Mouse (Mus musculus) kidney, adult 8-10 months (tissue): ENCODE measurements around the gene Gm17604.

Source experiments
- DNase-seq, 2 experiments: peaks; one replicate each; pipeline ENCODE4 v3.0.0; 2022

Gm17604 gene

DNA sequence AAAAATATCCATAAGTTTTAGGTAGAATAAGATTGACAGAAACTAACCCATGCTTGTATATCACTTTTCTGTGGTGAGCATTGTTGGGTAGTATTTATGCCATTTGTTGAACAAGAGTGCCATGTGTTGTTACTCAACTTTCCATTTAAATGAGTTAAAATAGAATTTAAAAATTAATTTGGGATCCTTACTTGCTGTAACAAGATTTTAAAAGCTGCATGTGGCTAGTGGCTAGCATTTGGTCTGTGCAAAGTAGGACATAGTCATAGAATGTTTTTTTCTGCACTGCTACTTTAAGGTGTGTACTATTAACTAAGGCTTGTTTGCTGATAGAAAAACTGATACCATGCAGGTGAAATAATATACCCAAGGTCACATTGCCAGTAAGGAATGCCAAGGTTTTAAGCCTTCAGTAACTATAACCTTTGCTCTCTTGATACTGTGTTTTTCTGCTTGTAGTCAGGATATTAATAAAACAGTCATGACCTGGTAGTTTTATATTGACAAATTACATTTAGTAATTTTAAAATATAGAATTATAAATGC is at the start of gene Gm17604:
TSS of gene Gm17604 (minus strand) at position 51 of the 546 bp plus-strand sequence.
- no peak for DNase-seq

DNA sequence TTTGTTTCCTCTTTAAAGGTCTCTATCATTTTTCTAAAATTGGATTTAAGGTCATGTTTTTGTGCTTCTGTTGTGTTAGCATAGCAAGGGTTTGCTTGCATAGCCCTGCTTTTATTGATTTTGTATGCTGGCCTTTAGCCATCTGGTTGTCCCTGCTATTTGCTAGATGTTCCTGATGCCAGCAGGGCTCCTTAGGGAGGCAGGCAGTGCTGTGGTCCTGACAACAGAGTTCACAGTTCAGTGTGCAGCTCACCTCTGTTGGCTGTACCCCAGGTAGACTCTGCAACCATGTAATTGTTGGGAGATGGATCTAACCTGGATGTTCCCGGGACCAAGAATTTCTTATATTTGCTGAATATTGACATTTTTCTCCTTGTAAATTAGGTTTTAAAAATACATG is 45.3 kb upstream of the Gm17604 start:
- DNase-seq, result no peak

DNA sequence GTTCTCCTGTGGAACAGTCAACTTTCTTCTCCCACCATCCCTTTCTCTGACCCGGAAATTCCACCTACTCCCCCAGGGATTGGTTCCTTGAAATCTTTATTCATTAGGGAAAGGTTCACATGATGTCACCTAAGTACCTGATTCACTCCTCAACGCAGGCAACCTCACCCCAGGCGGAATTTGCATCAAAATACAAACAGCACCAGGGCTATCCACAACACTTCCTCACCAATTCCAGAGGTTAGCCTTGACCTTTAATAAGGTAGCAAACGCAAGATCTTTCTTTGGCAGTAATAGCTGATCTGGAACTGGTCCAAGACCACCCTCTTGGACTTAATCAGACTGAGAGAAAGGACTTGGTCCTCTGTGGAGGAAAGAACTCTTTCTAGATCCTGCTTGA is 1.5 kb downstream of the Gm17604 start:
- DNase-seq, result no peak

DNA sequence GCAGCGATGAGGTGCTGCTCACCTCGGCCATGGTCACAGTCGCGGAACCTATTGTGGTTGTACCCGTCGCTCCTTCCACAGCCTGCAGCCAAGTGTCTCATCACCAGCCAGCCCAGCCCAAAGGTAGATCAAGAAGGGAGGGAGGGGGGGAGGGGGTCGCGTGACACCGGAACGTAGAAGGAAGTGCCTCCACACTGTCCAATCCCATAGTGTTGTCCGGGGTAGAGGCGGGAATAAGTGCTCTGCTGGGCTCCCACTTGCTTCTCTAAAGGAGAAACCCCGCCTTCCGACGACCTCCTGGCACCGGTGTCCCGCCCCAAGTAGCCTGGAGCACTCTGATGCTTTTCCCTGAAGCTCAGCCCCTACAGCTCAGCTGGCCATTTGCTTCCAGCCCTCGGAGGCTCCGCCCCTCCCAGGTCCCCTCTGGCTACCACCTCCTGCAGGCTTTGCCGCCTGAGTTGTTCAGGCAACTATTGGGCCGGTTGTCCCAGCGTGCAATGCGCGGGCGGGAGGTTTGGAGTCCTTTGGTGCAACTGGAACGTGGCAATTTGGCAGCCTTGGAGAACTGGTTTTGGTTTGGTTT is 24.3 kb downstream of the Gm17604 start, which contains the start of the genes Mospd2 and Fancb:
TSS of gene Mospd2 (minus strand) at position 183 of the 583 bp plus-strand sequence.
TSS of gene Fancb (plus strand) at position 400 of the 583 bp plus-strand sequence.
- DNase-seq, result peak; percentile 93 to 95

DNA sequence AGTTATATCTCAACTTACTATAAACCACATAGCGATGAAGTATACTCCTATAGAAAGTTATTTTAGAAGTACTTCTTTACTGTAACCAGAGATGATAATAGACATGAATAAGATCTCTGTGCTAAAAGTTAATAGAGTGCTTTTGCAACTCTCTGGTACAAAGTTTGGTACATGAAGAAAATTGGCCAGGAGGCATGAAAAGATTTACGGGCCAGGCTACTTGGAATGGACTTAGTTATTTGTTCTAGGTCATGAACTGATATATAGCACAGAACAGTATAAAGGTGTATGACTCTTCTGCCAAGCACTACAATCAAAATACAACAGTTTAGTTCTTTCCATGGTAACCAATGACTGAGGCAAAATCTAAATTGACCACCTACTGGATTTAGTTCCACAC is 25.8 kb downstream of the Gm17604 start:
- DNase-seq, result no peak

DNA sequence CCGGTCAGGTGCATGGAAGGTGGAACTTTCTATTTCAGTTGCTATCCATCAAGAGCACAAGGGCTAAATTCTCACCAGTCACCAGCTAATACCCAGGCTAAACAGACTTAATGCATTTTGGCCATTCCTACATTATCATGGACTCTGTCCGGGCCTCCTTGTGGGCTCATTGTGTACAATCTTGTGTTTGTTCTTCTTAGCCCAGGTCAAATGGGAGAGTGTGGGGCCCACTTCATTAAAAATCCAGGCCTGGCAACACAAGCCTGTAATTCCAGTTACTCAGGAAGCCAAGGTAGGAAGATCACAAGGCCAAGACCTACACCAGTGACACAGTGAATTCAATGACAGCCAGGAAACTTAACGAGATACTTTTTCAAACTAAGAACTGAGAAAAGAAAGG is 33.4 kb downstream of the Gm17604 start:
- no peak for DNase-seq

DNA sequence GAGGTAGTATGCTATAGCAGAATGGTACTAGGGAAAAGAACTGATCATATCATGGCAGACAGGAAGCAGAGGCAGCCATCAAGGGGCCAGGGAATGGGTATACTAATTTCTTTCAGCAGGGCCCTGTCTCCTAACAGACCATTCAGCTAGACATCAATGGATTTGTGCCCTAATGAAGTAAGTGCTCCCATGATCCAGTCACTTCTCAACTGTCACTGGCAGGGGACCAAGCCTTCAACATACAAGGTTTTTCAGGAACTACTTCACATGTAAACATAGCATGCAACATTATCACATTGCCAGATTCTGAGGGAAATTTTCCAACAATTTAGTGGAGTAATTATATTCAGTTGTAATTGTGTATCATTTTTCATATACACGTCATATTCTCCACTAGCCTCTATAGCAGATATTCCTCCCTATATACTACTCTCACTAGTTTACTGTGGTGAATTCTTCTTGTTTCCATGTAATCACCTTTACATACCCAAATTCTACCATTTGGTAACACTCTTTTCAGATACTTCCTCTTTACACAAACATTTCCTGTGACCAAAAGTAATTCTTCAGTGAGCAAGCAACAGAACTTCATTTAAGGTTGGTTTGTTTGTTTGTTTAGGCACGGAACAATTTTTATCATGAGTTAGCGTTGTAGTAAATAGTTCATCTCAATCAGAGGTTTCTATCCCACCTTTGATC is 38.7 kb downstream of the Gm17604 start:
- no peak for DNase-seq
